Mouse (Mus musculus) olfactory bulb, adult 2 months (tissue): ENCODE measurements around the gene Mafg. TPM values are rescaled to one million over a fixed set of nuclear protein-coding genes. Genes with fewer than 3 reads are reported as not detected.

Experiments
- H3K27ac ChIP-seq: fragments of 200-500 bp; 2 replicates; pipeline ENCODE4 v1.5.1; 2012; ENCODE audit warnings: low read depth, low read length; ENCODE audit not compliant: insufficient read depth
- H3K4me1 ChIP-seq: fragments of 200-500 bp; 2 replicates; pipeline ENCODE4 v1.6.1; 2012; ENCODE audit warnings: low read length; ENCODE audit not compliant: control insufficient read depth, insufficient read depth
- H3K4me3 ChIP-seq: fragments of 200-500 bp; 2 replicates; pipeline ENCODE4 v1.5.1; 2012; ENCODE audit warnings: mild to moderate bottlenecking, low read depth, low read length, moderate library complexity; ENCODE audit not compliant: insufficient read depth
- CTCF ChIP-seq: fragments of 200-500 bp; IDR thresholded peaks from 2 replicates; pipeline ENCODE4 v1.5.1; 2012; ENCODE audit warnings: low read depth, mild to moderate bottlenecking, low read length, moderate library complexity; ENCODE audit not compliant: insufficient read depth
- POLR2A ChIP-seq: fragments of 200-500 bp; IDR thresholded peaks from 2 replicates; pipeline ENCODE4 v1.6.1; 2012; ENCODE audit warnings: mild to moderate bottlenecking, low read depth, low read length, moderate library complexity; ENCODE audit not compliant: insufficient read depth
- WGBS: fragments of 180-500 bp; shearing (Covaris S2); methylation state at CpG from one replicate; pipeline ENCODE4 v1.1.7; 2018; 5-methylcytosine and 5-hydroxymethylcytosine counted together
- polyA plus RNA-seq: library from polyadenylated mRNA; stranded (reverse); fragments of >200 nt; gene quantifications from 2 replicates; pipeline ENCODE4 v1.2.4, GENCODE M21; 2012; ENCODE audit warnings: low replicate concordance; ENCODE audit not compliant: missing spikeins, insufficient read depth, insufficient read length

The Mafg gene
- polyA plus RNA-seq, 1 experiment = not detected

DNA sequence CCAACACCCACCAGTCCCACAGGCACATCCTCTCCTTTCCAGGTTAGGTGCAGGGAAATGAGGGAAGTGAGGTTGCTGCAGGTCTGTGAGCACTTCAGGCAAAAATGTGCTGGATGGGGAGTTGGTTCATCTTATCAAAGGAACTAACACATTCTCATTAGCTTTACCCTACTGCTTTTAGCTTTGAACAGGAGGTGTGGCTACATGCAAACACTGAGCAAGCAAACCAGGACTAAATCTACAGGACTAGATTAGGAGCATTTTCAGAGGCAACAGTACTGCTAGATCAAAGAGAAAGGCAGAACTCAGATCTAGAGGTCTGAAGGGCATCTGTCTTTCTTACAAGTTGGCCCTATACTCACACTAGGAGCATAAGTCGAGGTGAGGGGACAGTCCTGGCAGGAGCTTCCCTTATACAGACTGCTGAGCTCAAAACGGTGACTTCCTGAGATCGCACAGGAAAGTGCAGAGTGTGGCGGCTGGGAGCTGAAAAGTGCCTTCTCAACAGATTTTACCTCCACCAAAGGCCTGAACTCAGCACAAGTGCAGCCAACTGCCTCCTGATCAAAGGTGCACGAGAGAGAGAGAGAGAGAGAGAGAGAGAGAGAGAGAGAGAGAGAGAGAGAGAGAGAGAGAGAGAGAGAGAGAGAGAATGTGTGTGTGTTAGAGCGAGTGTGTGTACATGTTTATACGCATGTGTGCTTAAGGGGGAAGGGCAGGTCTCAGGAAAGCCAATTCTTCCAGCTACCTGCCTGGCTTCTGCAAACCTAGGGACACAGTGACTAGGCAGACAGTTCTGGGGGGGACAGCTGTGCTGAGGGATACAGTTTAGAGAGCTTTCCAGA, 2.3 kb downstream of the Mafg start:
- H3K4me3 ChIP-seq = no peak overlapping the region
- no peak overlapping the region for H3K27ac ChIP-seq
- peaks cover 44% of the 10 kb centered on the region for H3K4me1 ChIP-seq
- TF ChIP-seq CTCF = no peak
- no peak for TF ChIP-seq POLR2A
- 39% methylated on average over 7 of the region's 7 CpGs for WGBS

DNA sequence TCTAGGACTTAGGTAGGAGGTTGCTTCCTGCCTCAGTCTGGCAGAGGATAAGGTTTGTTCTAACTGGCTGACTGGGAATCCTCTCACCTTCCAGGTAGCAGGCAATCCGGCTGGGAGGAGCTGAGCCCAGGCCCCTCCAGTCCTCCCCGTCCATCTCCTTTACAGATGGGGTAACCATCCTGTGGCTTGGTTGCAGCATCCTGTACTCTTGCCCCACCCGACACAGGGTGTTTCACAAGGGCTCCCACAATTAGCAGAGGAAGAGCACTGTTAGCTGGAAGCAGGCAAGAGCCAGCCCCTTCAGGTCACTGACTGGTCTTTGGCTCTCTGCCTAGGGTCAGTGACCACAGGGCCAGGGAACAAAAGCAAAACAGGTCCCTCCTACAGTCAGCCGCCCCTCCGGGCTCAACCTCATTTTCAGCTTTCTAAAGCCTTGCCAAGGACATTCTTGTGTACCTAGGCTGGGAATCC, 3.0 kb downstream of the Mafg start:
- TF ChIP-seq POLR2A (no peak), CTCF (no peak)
- WGBS = 40% methylated on average over 5 of the region's 5 CpGs
- no peak overlapping the region for H3K4me3 ChIP-seq
- H3K4me1 ChIP-seq = peaks cover 44% of the 10 kb centered on the region
- H3K27ac ChIP-seq = peak overlapping the region; percentile 48

DNA sequence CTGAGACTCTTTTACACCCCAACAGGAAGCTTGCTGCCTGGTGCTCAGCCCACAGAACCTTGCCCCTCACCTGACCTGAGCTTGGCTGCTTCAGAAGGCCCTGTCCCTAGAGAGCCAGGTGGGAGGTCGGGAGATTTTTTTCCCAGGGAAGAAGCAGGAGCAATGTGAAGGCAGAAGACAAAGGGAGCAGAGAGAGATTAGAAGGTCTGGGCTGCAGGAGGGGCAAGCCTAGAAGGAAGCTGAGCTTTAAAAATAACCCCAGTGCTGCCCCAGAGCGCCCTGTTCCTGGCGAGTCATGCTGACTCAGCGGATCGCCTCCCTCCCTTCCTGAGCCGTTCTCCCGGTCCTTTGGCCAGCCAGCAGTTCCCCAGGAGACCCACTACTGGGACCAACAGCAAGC, 3.5 kb downstream of the Mafg start:
- 22% methylated on average over 7 of the region's 7 CpGs for WGBS
- TF ChIP-seq POLR2A = no peak
- TF ChIP-seq CTCF = no peak
- Histone ChIP-seq H3K27ac (peak overlapping the region; percentile 48), H3K4me3 (no peak overlapping the region), H3K4me1 (peaks cover 48% of the 10 kb centered on the region)

DNA sequence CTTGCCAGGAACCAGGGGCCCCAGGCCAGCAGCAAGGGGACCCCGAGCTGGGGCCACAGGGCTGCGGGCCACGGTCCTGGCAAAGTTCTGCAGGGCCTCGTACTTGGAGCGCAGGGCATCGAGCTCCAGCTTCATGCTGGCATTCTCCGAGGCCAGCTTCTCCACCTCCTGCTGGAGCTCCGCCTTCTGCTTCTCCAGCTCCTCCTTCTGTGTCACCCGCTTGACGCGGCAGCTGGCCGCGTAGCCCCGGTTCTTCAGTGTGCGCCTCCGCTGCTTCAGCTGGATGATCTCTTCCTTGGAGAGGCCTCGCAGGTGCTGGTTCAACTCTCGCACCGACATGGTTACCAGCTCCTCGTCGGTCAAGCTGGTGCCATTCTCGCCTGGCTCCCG, 4.1 kb downstream of the Mafg start:
- TF ChIP-seq CTCF (no peak), POLR2A (no peak)
- Histone ChIP-seq H3K4me1 (peaks cover 48% of the 10 kb centered on the region), H3K4me3 (no peak overlapping the region), H3K27ac (no peak overlapping the region)
- WGBS = 67% methylated on average over 23 of the region's 23 CpGs

DNA sequence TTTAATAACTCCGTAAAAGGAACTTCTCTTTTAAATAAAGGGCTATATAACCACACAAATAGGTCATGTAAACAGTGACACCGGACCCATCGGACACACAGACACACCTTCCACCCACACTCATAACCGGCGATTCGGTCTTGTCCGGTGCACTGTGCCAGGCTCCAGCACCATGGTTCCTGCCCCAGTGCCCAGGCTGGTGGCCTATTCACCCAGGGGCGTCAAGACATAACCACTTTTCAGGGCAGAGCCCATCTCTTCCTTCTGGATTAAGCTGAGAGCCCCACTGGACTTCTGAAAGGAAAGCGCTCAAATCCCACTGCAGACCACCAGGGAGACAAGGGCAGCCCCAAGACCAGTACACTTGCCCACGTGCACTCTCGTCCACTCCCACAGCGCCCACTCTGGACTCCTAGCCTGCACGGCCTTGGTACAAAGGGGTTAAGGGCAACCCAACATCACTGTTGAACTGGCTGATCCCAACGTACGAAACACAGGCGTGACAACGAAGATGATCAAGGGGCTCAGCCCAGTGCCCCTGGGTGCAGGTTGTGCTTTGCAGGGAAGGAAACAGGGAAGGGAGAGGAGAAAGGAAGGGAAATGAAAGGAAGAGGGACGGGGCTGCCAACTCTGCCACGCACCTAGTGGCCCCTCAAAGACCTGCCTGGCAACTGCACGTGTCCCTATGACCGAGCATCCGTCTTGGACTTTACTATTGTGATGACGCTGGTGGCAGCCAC, 4.6 kb downstream of the Mafg start:
- Histone ChIP-seq H3K27ac (no peak overlapping the region), H3K4me3 (no peak overlapping the region), H3K4me1 (peaks cover 44% of the 10 kb centered on the region)
- TF ChIP-seq CTCF = no peak
- TF ChIP-seq POLR2A = no peak
- 91% methylated on average over 23 of the region's 23 CpGs for WGBS

DNA sequence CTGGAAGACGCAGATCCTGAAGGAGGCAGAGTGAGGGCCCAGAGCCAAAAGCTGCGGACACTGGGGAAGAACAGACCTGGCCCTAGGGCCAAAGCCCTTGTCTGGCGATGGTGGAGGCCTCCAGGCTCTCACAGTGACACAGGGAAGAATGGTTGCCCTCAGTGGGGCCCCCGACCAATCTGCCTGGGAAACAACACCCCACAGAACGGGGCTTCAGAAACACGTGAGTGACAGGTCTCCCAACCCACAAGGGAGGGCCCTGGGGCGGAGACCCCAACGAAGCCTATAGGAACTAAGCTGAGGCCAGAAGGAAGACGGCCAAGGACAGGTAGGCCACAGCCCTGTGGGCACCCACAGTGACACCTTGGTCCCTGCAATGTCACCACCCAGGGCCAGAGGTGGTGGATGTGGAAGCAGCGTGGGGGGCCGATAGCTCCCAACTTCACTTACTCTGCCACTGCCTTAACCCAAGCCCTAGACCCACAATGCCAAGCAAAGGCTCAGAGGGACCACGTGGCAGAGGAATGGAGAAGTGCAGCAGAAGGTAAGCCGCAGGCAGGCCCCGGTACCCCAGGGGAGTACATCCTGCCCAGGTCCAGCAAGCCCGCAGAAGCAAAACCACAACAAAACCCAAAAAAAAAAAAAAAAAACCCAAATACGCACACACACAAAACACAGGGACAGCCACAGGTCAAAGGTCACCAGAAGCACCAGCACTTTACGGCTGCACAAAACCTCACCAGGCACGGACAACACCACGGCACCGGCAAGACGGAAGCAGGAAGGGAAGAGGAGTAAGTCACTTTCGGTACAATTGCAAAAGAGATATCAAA, 5.7 kb downstream of the Mafg start:
- no peak for TF ChIP-seq POLR2A
- TF ChIP-seq CTCF = no peak
- Histone ChIP-seq H3K27ac (no peak overlapping the region), H3K4me1 (peaks cover 44% of the 10 kb centered on the region), H3K4me3 (no peak overlapping the region)
- WGBS = 83% methylated on average over 22 of the region's 22 CpGs

DNA sequence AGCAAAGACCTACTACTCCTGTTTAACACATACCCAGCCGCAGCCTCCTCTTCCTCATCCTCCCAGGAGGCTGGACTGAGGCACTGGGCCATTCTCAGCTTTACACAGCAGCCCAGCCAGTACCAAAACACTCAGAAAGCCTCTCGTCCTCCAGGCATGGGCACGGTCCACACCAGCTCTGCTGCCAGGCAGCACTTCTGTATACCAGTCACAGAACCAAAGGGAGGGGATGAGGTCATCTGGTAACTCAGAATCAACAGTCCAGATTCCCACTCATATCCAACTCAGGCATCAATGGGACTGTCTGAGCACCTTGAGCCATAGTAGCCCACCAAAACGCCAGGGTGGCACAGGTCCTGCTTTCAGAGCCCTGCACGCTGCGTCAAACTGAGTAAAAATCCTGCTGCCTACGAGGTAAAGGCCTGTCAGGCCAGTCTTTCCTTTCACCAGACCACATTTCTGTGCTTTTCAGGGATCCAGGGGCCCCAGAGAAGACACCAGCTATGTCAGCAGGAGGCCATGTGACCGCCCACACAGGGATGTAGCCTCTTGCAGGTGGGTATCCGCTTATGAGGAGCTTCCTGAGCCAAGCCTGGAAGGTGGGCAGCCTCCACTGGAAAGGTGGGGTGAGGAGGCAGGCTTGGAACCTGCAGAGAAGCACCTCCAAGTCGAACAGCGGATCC, 6.5 kb downstream of the Mafg start:
- H3K4me3 ChIP-seq = no peak overlapping the region
- WGBS = 83% methylated on average over 11 of the region's 11 CpGs
- H3K27ac ChIP-seq = no peak overlapping the region
- TF ChIP-seq POLR2A (no peak), CTCF (no peak)
- H3K4me1 ChIP-seq = peaks cover 42% of the 10 kb centered on the region

DNA sequence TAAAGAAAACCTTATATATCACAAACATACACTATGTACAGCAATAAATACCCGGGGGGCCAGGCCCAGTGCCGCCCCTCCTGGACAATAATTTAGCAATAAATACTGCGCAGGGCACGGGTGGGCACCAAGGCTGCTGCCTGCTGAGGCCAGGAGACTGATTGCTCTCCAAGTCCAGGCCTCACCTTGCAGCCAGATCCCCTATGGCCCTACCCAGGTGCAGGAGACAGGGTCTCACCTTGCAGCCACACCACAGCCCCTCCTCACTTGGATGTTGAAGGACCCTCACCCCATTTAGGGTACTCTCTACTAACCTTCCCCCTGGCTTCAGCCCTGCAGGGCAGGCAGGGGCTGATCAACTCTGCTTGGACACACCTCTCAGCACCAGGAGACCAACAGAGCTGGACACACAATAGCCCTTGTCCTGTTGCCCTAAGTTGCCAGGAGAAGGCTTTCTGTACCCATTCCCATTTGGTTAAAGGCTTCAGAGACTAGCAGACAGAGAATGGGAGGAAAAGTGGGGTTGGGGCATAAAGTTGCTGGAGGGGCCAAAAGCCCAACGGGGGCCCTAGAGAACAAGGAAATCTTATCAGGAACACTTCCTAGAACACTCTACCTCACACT, 8.1 kb downstream of the Mafg start, which contains the start of gene Sirt7:
TSS of gene Sirt7 (minus strand) at position 89 of the 624 bp plus-strand sequence.
- TF ChIP-seq POLR2A (no peak), CTCF (no peak)
- 12% methylated on average over 5 of the region's 5 CpGs for WGBS

More for the DNA sequence above, 8.1 kb downstream of the Mafg start, which contains the start of gene Sirt7:
- H3K4me1 ChIP-seq = peaks cover 29% of the 10 kb centered on the region
- peak within 1 kb of the TSS; percentile 90 for H3K4me3 ChIP-seq
- 0 out of 2 replicates have a peak within 1 kb of the TSS, but pooled peaks have one; percentile 22 for H3K27ac ChIP-seq
